Mouse (Mus musculus) kidney, postnatal 0 days (tissue): ENCODE measurements around the gene Tmem131. TPM values are rescaled to one million over a fixed set of nuclear protein-coding genes. Genes with fewer than 3 reads are reported as not detected.
"Not testable (repeated sequence)": the region's sequence is repeated elsewhere in the genome, so short reads cannot be mapped to it uniquely, and the experiment has no call there.

Experiments used
- ATAC-seq: fragments of 200-750 bp; cut with Nextera tagmentation; replicated peaks from 2 replicates; pipeline ENCODE4 v1.8.0; 2017; ENCODE audit warnings: low read depth, moderate number of reproducible peaks, moderate TSS enrichment, moderate library complexity; ENCODE audit not compliant: low FRiP score
- DNase-seq: peaks from one replicate; pipeline ENCODE4 v3.0.0-alpha.2; 2016; ENCODE audit warnings: low spot score
- H3K27ac ChIP-seq: fragments of 300-500 bp; sonication (generic); 2 replicates; pipeline ENCODE4 v1.5.1; 2014; ENCODE audit warnings: mild to moderate bottlenecking
- H3K27me3 ChIP-seq: fragments of 300-500 bp; sonication (generic); 2 replicates; pipeline ENCODE4 v1.6.1; 2014; ENCODE audit warnings: low read length, mixed read lengths; ENCODE audit not compliant: insufficient read depth
- H3K36me3 ChIP-seq: fragments of 300-500 bp; sonication (generic); 2 replicates; pipeline ENCODE4 v1.6.1; 2014; ENCODE audit warnings: low read length, mixed read lengths; ENCODE audit not compliant: insufficient read depth
- H3K4me1 ChIP-seq: fragments of 300-500 bp; sonication (generic); replicated peaks from 2 replicates; pipeline ENCODE4 v1.6.1; 2014; ENCODE audit warnings: antibody characterized with exemption, low read length, mixed read lengths; ENCODE audit not compliant: insufficient read depth
- H3K4me2 ChIP-seq: fragments of 300-500 bp; sonication (generic); 2 replicates; pipeline ENCODE4 v1.6.1; 2014; ENCODE audit warnings: mild to moderate bottlenecking, low read length, moderate library complexity, mixed read lengths
- H3K4me3 ChIP-seq: fragments of 300-500 bp; sonication (generic); replicated peaks from 2 replicates; pipeline ENCODE4 v1.5.1; 2014; ENCODE audit warnings: low read depth, low read length
- H3K9ac ChIP-seq: fragments of 300-500 bp; sonication (generic); 2 replicates; pipeline ENCODE4 v1.6.1; 2014; ENCODE audit warnings: low read depth, low read length
- H3K9me3 ChIP-seq: fragments of 300-500 bp; sonication (generic); replicated peaks from 2 replicates; pipeline ENCODE4 v1.6.1; 2016; ENCODE audit warnings: low read length, inconsistent platforms, mixed read lengths
- CTCF ChIP-seq: IDR thresholded peaks from 2 replicates; pipeline ENCODE4 v1.5.1; 2016; ENCODE audit warnings: antibody characterized with exemption, low read depth, mild to moderate bottlenecking, moderate library complexity
- WGBS: fragments of 180-500 bp; shearing (Covaris S2); extraction: QIAGEN DNeasy Blood & Tissue Kit; methylation state at CpG from one replicate; pipeline ENCODE4 v1.1.7; 2014; 5-methylcytosine and 5-hydroxymethylcytosine counted together
- polyA plus RNA-seq: library from polyadenylated mRNA; unstranded; fragments of >200 nt; fragmentation: Nextera tagmentation; extraction: Ambion mirVana; gene quantifications from 2 replicates; pipeline ENCODE4 v1.2.1, GENCODE M21; 2015

Tmem131 gene
- polyA plus RNA-seq, 1 experiment from 2014 or later = 9.0 TPM

- no peaks in the 10 kb centered on the region for H3K9me3 ChIP-seq
- H3K9ac ChIP-seq = no peak overlapping the region
- 83% methylated on average over 4 of the region's 4 CpGs for WGBS
- ATAC-seq = no peak
- H3K4me2 ChIP-seq = no peak overlapping the region
- no peak overlapping the region for H3K4me3 ChIP-seq
- no peak for TF ChIP-seq CTCF
- DNase-seq = no peak
- H3K4me1 ChIP-seq = no peaks in the 10 kb centered on the region
- H3K36me3 ChIP-seq = no peaks in the 10 kb centered on the region
- no peak overlapping the region for H3K27ac ChIP-seq
- H3K27me3 ChIP-seq = no peaks in the 10 kb centered on the region
These were observed 47.0 kb downstream of the Tmem131 start for GRCm38 (mm10) chr1:36896423-36896822.

GRCm38 (mm10) chr1:36895452-36895851 is 48.0 kb downstream of the Tmem131 start:
- Histone ChIP-seq H3K9ac (no peak overlapping the region), H3K4me2 (no peak overlapping the region), H3K4me1 (no peaks in the 10 kb centered on the region), H3K36me3 (no peaks in the 10 kb centered on the region), H3K27ac (no peak overlapping the region), H3K4me3 (no peak overlapping the region), H3K9me3 (no peaks in the 10 kb centered on the region), H3K27me3 (no peaks in the 10 kb centered on the region)
- TF ChIP-seq CTCF = no peak
- WGBS = 79% methylated on average over 3 of the region's 3 CpGs
- ATAC-seq (no peak), DNase-seq (no peak)

- Histone ChIP-seq H3K9me3 (no peaks in the 10 kb centered on the region), H3K27me3 (no peaks in the 10 kb centered on the region), H3K27ac (no peak overlapping the region), H3K36me3 (no peaks in the 10 kb centered on the region), H3K4me2 (no peak overlapping the region), H3K4me3 (no peak overlapping the region), H3K4me1 (no peaks in the 10 kb centered on the region), H3K9ac (no peak overlapping the region)
- ATAC-seq = no peak
- DNase-seq = no peak
- 94% methylated on average over 3 of the region's 3 CpGs for WGBS
- TF ChIP-seq CTCF = no peak
These were observed 49.3 kb downstream of the Tmem131 start for GRCm38 (mm10) chr1:36894136-36894535.

- ATAC-seq, DNase-seq, H3K27me3 ChIP-seq, H3K4me3 ChIP-seq, H3K27ac ChIP-seq, H3K9me3 ChIP-seq, H3K4me1 ChIP-seq, H3K36me3 ChIP-seq, H3K9ac ChIP-seq, H3K4me2 ChIP-seq: not testable (repeated sequence)
- 93% methylated on average over 5 of the region's 5 CpGs for WGBS
These were observed 49.7 kb downstream of the Tmem131 start for GRCm38 (mm10) chr1:36893720-36894119.

GRCm38 (mm10) chr1:36893146-36893545 is 50.3 kb downstream of the Tmem131 start:
- TF ChIP-seq CTCF = no peak

GRCm38 (mm10) chr1:36892461-36892860 is 51.0 kb downstream of the Tmem131 start:
- no peak overlapping the region for H3K27ac ChIP-seq
- H3K9ac ChIP-seq = no peak overlapping the region
- no peaks in the 10 kb centered on the region for H3K9me3 ChIP-seq
- DNase-seq = no peak
- no peak for ATAC-seq
- no peak overlapping the region for H3K4me2 ChIP-seq
- H3K4me3 ChIP-seq = no peak overlapping the region
- no peaks in the 10 kb centered on the region for H3K36me3 ChIP-seq
- 88% methylated on average over 3 of the region's 3 CpGs for WGBS
- no peaks in the 10 kb centered on the region for H3K27me3 ChIP-seq
- H3K4me1 ChIP-seq = no peaks in the 10 kb centered on the region
- TF ChIP-seq CTCF = no peak

More at GRCm38 (mm10) chr1:36893146-36893545, 50.3 kb downstream of the Tmem131 start:
- 82% methylated on average over 6 of the region's 6 CpGs for WGBS
- H3K27ac ChIP-seq = no peak overlapping the region
- DNase-seq (no peak), ATAC-seq (no peak)
- no peaks in the 10 kb centered on the region for H3K4me1 ChIP-seq
- no peaks in the 10 kb centered on the region for H3K9me3 ChIP-seq
- H3K27me3 ChIP-seq = no peaks in the 10 kb centered on the region
- H3K4me2 ChIP-seq = no peak overlapping the region
- no peaks in the 10 kb centered on the region for H3K36me3 ChIP-seq
- no peak overlapping the region for H3K9ac ChIP-seq
- H3K4me3 ChIP-seq = no peak overlapping the region

- no peak overlapping the region for H3K4me2 ChIP-seq
- H3K4me3 ChIP-seq = no peak overlapping the region
- H3K9me3 ChIP-seq = no peaks in the 10 kb centered on the region
- peaks cover 7% of the 10 kb centered on the region; the same call in 1 of the 2 replicates for H3K36me3 ChIP-seq
- H3K27me3 ChIP-seq = no peaks in the 10 kb centered on the region
- TF ChIP-seq CTCF = no peak
- H3K27ac ChIP-seq = no peak overlapping the region
- no peak overlapping the region for H3K9ac ChIP-seq
- ATAC-seq (no peak), DNase-seq (no peak)
- WGBS = 76% methylated on average over 5 of the region's 5 CpGs
- peaks cover 13% of the 10 kb centered on the region; the same call in 1 of the 2 replicates for H3K4me1 ChIP-seq
These were observed 54.5 kb downstream of the Tmem131 start for GRCm38 (mm10) chr1:36889016-36889415.
